Mouse (Mus musculus) kidney, embryonic 16.5 days (tissue): ENCODE results near the gene Mgmt. TPM values are rescaled to one million over a fixed set of nuclear protein-coding genes. Genes with fewer than 3 reads are reported as not detected.
A peak's percentile ranks its signal among the peaks of the same experiment; 100 is the strongest.

Experiments used
- ATAC-seq: fragments of 200-750 bp; cut with Nextera tagmentation; 2 replicates; pipeline ENCODE4 v1.8.0; 2017; ENCODE audit warnings: moderate TSS enrichment; ENCODE audit not compliant: low FRiP score, low TSS enrichment
- H3K27ac ChIP-seq: fragments of 300-500 bp; sonication (generic); 2 replicates; pipeline ENCODE4 v1.5.1; 2014; ENCODE audit warnings: low read length
- H3K27me3 ChIP-seq: fragments of 300-500 bp; sonication (generic); 2 replicates; pipeline ENCODE4 v1.6.1; 2014; ENCODE audit warnings: low read length, control low read depth, mixed read lengths; ENCODE audit not compliant: insufficient read depth
- H3K36me3 ChIP-seq: fragments of 300-500 bp; sonication (generic); 2 replicates; pipeline ENCODE4 v1.6.1; 2014; ENCODE audit warnings: low read length, control low read depth, mixed read lengths; ENCODE audit not compliant: insufficient read depth
- H3K4me1 ChIP-seq: fragments of 300-500 bp; sonication (generic); 2 replicates; pipeline ENCODE4 v1.6.1; 2014; ENCODE audit warnings: low read length, control low read depth, mixed read lengths; ENCODE audit not compliant: insufficient read depth
- H3K4me2 ChIP-seq: fragments of 300-500 bp; sonication (generic); replicated peaks from 2 replicates; pipeline ENCODE4 v1.6.1; 2014; ENCODE audit warnings: low read depth, low read length
- H3K4me3 ChIP-seq: fragments of 300-500 bp; sonication (generic); 2 replicates; pipeline ENCODE4 v1.5.1; 2014; ENCODE audit warnings: mild to moderate bottlenecking, low read length
- H3K9ac ChIP-seq: fragments of 300-500 bp; sonication (generic); replicated peaks from 2 replicates; pipeline ENCODE4 v1.6.1; 2014; ENCODE audit warnings: low read length
- H3K9me3 ChIP-seq: fragments of 300-500 bp; sonication (generic); 2 replicates; pipeline ENCODE4 v1.6.1; 2016; ENCODE audit warnings: low read length, control low read depth
- WGBS: fragments of 180-500 bp; shearing (Covaris S2); extraction: QIAGEN DNeasy Blood & Tissue Kit; methylation state at CpG from one replicate; pipeline ENCODE4 v1.1.7; 2014; 5-methylcytosine and 5-hydroxymethylcytosine counted together
- polyA plus RNA-seq: library from polyadenylated mRNA; unstranded; fragments of >200 nt; fragmentation: Nextera tagmentation; extraction: Ambion mirVana; gene quantifications from 2 replicates; pipeline ENCODE4 v1.2.1, GENCODE M21; 2015

Gene Mgmt
- polyA plus RNA-seq, 1 experiment from 2014 or later = 6.6 TPM

GRCm38 (mm10) chr7:137037471-137037870, 143.1 kb downstream of the Mgmt start:
- Histone ChIP-seq H3K4me3 (no peak overlapping the region), H3K4me1 (no peaks in the 10 kb centered on the region), H3K27me3 (peaks cover 6% of the 10 kb centered on the region; the same call in 1 of the 2 replicates), H3K4me2 (no peak overlapping the region), H3K9ac (no peak overlapping the region), H3K27ac (no peak overlapping the region), H3K9me3 (peaks cover 6% of the 10 kb centered on the region; the same call in 1 of the 2 replicates), H3K36me3 (no peaks in the 10 kb centered on the region)
- no peak for ATAC-seq
- 79% methylated on average over 4 of the region's 4 CpGs for WGBS

GRCm38 (mm10) chr7:137037872-137038271, 143.5 kb downstream of the Mgmt start:
- no peak overlapping the region for H3K4me3 ChIP-seq
- H3K4me2 ChIP-seq = no peak overlapping the region
- peaks cover 6% of the 10 kb centered on the region; the same call in 1 of the 2 replicates for H3K27me3 ChIP-seq
- ATAC-seq = no peak
- 56% methylated on average over 5 of the region's 5 CpGs for WGBS
- no peak overlapping the region for H3K27ac ChIP-seq
- H3K4me1 ChIP-seq = no peaks in the 10 kb centered on the region
- H3K9me3 ChIP-seq = peaks cover 6% of the 10 kb centered on the region; the same call in 1 of the 2 replicates
- no peak overlapping the region for H3K9ac ChIP-seq
- no peaks in the 10 kb centered on the region for H3K36me3 ChIP-seq

- ATAC-seq = no peak
- Histone ChIP-seq H3K4me3 (no peak overlapping the region), H3K36me3 (no peaks in the 10 kb centered on the region), H3K4me2 (no peak overlapping the region), H3K9ac (no peak overlapping the region), H3K27me3 (peaks cover 6% of the 10 kb centered on the region; the same call in 1 of the 2 replicates), H3K4me1 (no peaks in the 10 kb centered on the region), H3K9me3 (peaks cover 6% of the 10 kb centered on the region; the same call in 1 of the 2 replicates), H3K27ac (no peak overlapping the region)
- WGBS = 77% methylated on average over 10 of the region's 10 CpGs
Observed at GRCm38 (mm10) chr7:137038311-137038945, 144.0 kb downstream of the Mgmt start.

GRCm38 (mm10) chr7:137038946-137039320, 144.5 kb downstream of the Mgmt start:
- no peak for ATAC-seq
- no peaks in the 10 kb centered on the region for H3K4me1 ChIP-seq
- H3K4me3 ChIP-seq = no peak overlapping the region
- peaks cover 6% of the 10 kb centered on the region; the same call in 1 of the 2 replicates for H3K27me3 ChIP-seq
- H3K27ac ChIP-seq = no peak overlapping the region
- no peak overlapping the region for H3K4me2 ChIP-seq
- H3K9me3 ChIP-seq = peaks cover 6% of the 10 kb centered on the region; the same call in 1 of the 2 replicates
- 65% methylated on average over 7 of the region's 7 CpGs for WGBS
- H3K36me3 ChIP-seq = no peaks in the 10 kb centered on the region
- H3K9ac ChIP-seq = no peak overlapping the region

- Histone ChIP-seq H3K36me3 (no peaks in the 10 kb centered on the region), H3K9ac (no peak overlapping the region), H3K27ac (no peak overlapping the region), H3K27me3 (peaks cover 6% of the 10 kb centered on the region; the same call in 1 of the 2 replicates), H3K4me1 (no peaks in the 10 kb centered on the region), H3K4me2 (no peak overlapping the region), H3K4me3 (no peak overlapping the region), H3K9me3 (no peaks in the 10 kb centered on the region)
- no peak for ATAC-seq
- WGBS = 35% methylated on average over 8 of the region's 8 CpGs
Observed at GRCm38 (mm10) chr7:137040646-137041045, 146.2 kb downstream of the Mgmt start.

- 0 out of 2 replicates have a peak, but pooled peaks cover 11% of the 10 kb centered on the region for H3K4me1 ChIP-seq
Observed at GRCm38 (mm10) chr7:137046891-137047290, 152.5 kb downstream of the Mgmt start.

GRCm38 (mm10) chr7:137048086-137048922, 153.9 kb downstream of the Mgmt start:
- H3K9ac ChIP-seq = no peak overlapping the region
- no peaks in the 10 kb centered on the region for H3K36me3 ChIP-seq
- 0 out of 2 replicates have a peak, but pooled peaks cover 11% of the 10 kb centered on the region for H3K4me1 ChIP-seq
- ATAC-seq = peak; percentile 79; the same call in 1 of the 2 replicates
- WGBS = 37% methylated on average over 8 of the region's 8 CpGs
- H3K9me3 ChIP-seq = no peaks in the 10 kb centered on the region
- H3K27ac ChIP-seq = peak overlapping the region; percentile 29; the same call in 1 of the 2 replicates
- H3K4me3 ChIP-seq = no peak overlapping the region
- H3K4me2 ChIP-seq = no peak overlapping the region
- H3K27me3 ChIP-seq = no peaks in the 10 kb centered on the region

More at GRCm38 (mm10) chr7:137046891-137047290, 152.5 kb downstream of the Mgmt start:
- no peak overlapping the region for H3K4me3 ChIP-seq
- H3K9ac ChIP-seq = no peak overlapping the region
- no peak for ATAC-seq
- H3K27ac ChIP-seq = no peak overlapping the region
- no peaks in the 10 kb centered on the region for H3K36me3 ChIP-seq
- H3K9me3 ChIP-seq = no peaks in the 10 kb centered on the region
- H3K27me3 ChIP-seq = no peaks in the 10 kb centered on the region
- WGBS = 86% methylated on average over 4 of the region's 4 CpGs
- H3K4me2 ChIP-seq = no peak overlapping the region

GRCm38 (mm10) chr7:137054343-137054742, 159.9 kb downstream of the Mgmt start:
- Histone ChIP-seq H3K4me1 (no peaks in the 10 kb centered on the region), H3K4me3 (no peak overlapping the region), H3K27me3 (no peaks in the 10 kb centered on the region), H3K4me2 (no peak overlapping the region), H3K36me3 (no peaks in the 10 kb centered on the region), H3K9me3 (no peaks in the 10 kb centered on the region), H3K27ac (no peak overlapping the region), H3K9ac (no peak overlapping the region)
- 79% methylated on average over 5 of the region's 5 CpGs for WGBS
- no peak for ATAC-seq

GRCm38 (mm10) chr7:137056126-137056525, 161.7 kb downstream of the Mgmt start:
- H3K4me3 ChIP-seq = no peak overlapping the region
- ATAC-seq = no peak
- no peaks in the 10 kb centered on the region for H3K36me3 ChIP-seq
- WGBS = 39% methylated on average over 5 of the region's 5 CpGs
- H3K9me3 ChIP-seq = no peaks in the 10 kb centered on the region
- H3K27ac ChIP-seq = no peak overlapping the region
- no peaks in the 10 kb centered on the region for H3K4me1 ChIP-seq
- no peak overlapping the region for H3K4me2 ChIP-seq
- H3K27me3 ChIP-seq = no peaks in the 10 kb centered on the region
- no peak overlapping the region for H3K9ac ChIP-seq
